Mouse (Mus musculus) brain, embryonic 14.5 days (tissue): ENCODE measurements at regions not wholly inside any gene's neighbourhood (a gene's known extent, or its start where the extent isn't known, plus 50 kb on each side); places are given as distances from the start of the nearest gene placed in this dataset.

Source experiments
- CTCF ChIP-seq: fragments of 200-500 bp; IDR thresholded peaks from 2 replicates; pipeline ENCODE4 v1.5.1; 2012; ENCODE audit warnings: inconsistent platforms, mild to moderate bottlenecking, moderate library complexity, borderline replicate concordance; ENCODE audit not compliant: insufficient read depth, insufficient read length; ENCODE audit errors: extremely low read depth
- POLR2A ChIP-seq: fragments of 200-500 bp; IDR thresholded peaks from 2 replicates; pipeline ENCODE4 v1.6.1; 2012; ENCODE audit warnings: mild to moderate bottlenecking, inconsistent platforms, borderline replicate concordance; ENCODE audit not compliant: poor library complexity, insufficient read depth, insufficient read length, severe bottlenecking; ENCODE audit errors: extremely low read depth

GRCm38 (mm10) chr3:149437763-149438162 lies 447.4 kb upstream of the Adgrl2 start:
- TF ChIP-seq CTCF (no peak), POLR2A (no peak)
